Comparison of ENCODE assay signal across 8 mouse cellular contexts in the genomic region with DNA sequence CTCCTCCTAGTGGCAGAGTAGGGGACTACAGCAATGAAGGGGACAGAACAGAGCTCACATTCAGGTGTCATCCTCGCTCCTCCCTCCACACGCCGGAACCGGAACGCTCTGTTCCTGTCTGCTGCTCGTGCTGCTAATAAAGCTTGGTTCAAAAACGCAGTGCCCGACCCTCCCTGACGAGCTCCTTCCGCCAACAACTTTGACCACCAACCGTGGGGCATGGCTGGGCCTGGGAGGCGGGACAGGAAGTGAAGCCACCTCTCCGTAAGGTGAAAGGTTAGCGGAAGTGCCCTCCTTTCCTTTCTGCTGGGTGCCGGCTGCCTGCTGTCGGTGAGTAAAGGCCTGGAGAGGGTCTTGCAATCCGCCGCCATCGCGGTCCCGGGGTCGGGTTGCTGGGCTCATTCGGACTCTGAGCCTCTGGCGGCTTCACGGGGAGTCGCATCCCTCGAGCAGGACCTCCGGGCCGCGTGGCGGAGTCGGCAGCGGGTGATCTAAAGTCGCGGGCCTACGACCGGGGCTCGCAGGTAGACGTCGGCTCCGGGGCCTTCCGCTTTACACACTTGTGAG. TPM values are rescaled to one million over a fixed set of nuclear protein-coding genes. Genes with fewer than 3 reads are reported as not detected.
DNase-seq lines count a peak whose midpoint lies in the region; ATAC-seq and TF ChIP-seq lines count a peak whose summit lies in the region.

A gene (plus strand): TSS at position 172 of the 567 bp plus-strand sequence.

- H3K9ac ChIP-seq in ES-Bruce4 (ENCODE audit: low read depth, poor library complexity, severe bottlenecking): peak within 1 kb of the TSS; percentile 92
- H3K9ac ChIP-seq in forebrain, embryonic 13.5 days: peak within 1 kb of the TSS; percentile 97
- H3K9ac ChIP-seq in liver, postnatal 0 days (replicated peaks): peak within 1 kb of the TSS; percentile 85
- H3K9ac ChIP-seq in neural tube, embryonic 14.5 days (replicated peaks; ENCODE audit: low read depth, low read length): peak within 1 kb of the TSS; percentile 90

- H3K4me2 ChIP-seq in forebrain, embryonic 13.5 days: peak within 1 kb of the TSS; percentile 97
- H3K4me2 ChIP-seq in liver, postnatal 0 days (ENCODE audit: low read depth, low read length): peak within 1 kb of the TSS; percentile 83
- H3K4me2 ChIP-seq in neural tube, embryonic 14.5 days (ENCODE audit: low read depth, low read length): peak within 1 kb of the TSS; percentile 99

- peak; percentile 60; the same call in 1 of the 2 replicates for TF ChIP-seq EP300 in ES-Bruce4 (IDR thresholded peaks at IDR 0.05; ENCODE audit: insufficient read depth, low read depth, low read length)
- peak; percentile 89 for TF ChIP-seq EP300 in liver, postnatal 0 days (IDR thresholded peaks at IDR 0.05; ENCODE audit: low read depth)

- no peaks in the 10 kb centered on the region for H3K27me3 ChIP-seq in ES-Bruce4 (ENCODE audit: control insufficient read depth, insufficient read depth, low read length, poor library complexity, severe bottlenecking)
- H3K27me3 ChIP-seq in forebrain, embryonic 13.5 days: no peaks in the 10 kb centered on the region
- no peaks in the 10 kb centered on the region for H3K27me3 ChIP-seq in liver, postnatal 0 days (ENCODE audit: insufficient read depth, low read length)
- H3K27me3 ChIP-seq in neural tube, embryonic 14.5 days (ENCODE audit: control insufficient read depth, insufficient read depth, low read length): no peaks in the 10 kb centered on the region; the same call in 1 of the 2 replicates

- peak within 1 kb of the TSS; percentile 36 for H3K27ac ChIP-seq in ES-Bruce4 (ENCODE audit: insufficient read depth, low read length)
- H3K27ac ChIP-seq in forebrain, embryonic 13.5 days: peak within 1 kb of the TSS; percentile 92
- H3K27ac ChIP-seq in liver, postnatal 0 days (ENCODE audit: low read depth): peak within 1 kb of the TSS; percentile 84
- H3K27ac ChIP-seq in neural tube, embryonic 14.5 days (ENCODE audit: low read depth, low read length): peak within 1 kb of the TSS; percentile 93

- H3K4me3 ChIP-seq in ES-Bruce4 (ENCODE audit: low read depth, low read length): peak within 1 kb of the TSS; percentile 99
- H3K4me3 ChIP-seq in forebrain, embryonic 13.5 days: peak within 1 kb of the TSS; percentile 85
- peak within 1 kb of the TSS; percentile 67 for H3K4me3 ChIP-seq in liver, postnatal 0 days (ENCODE audit: low read depth, low read length)
- peak within 1 kb of the TSS; percentile 78 for H3K4me3 ChIP-seq in neural tube, embryonic 14.5 days (ENCODE audit: low read depth, low read length)

- intact Hi-C loops in heart, postnatal 10 days (cut with DNase I): no loop called here

- peaks cover 29% of the 10 kb centered on the region for H3K36me3 ChIP-seq in ES-Bruce4 (ENCODE audit: control insufficient read depth, insufficient read depth, low read length, poor library complexity, severe bottlenecking)
- H3K36me3 ChIP-seq in forebrain, embryonic 13.5 days (ENCODE audit: poor library complexity, severe bottlenecking): peaks cover 31% of the 10 kb centered on the region
- peaks cover 20% of the 10 kb centered on the region for H3K36me3 ChIP-seq in liver, postnatal 0 days (replicated peaks; ENCODE audit: insufficient read depth, low read length)
- H3K36me3 ChIP-seq in neural tube, embryonic 14.5 days (ENCODE audit: control insufficient read depth, insufficient read depth, low read length): peaks cover 18% of the 10 kb centered on the region

- 0% methylated on average over 42 of the region's 42 CpGs for WGBS in forebrain, embryonic 13.5 days
- under 1% methylated on average over 42 of the region's 42 CpGs for WGBS in large intestine, adult 2 months
- WGBS in liver, postnatal 0 days (ENCODE audit: insufficient replicate concordance): under 1% methylated on average over 42 of the region's 42 CpGs
- WGBS in neural tube, embryonic 14.5 days: under 1% methylated on average over 42 of the region's 42 CpGs

- peak; percentile 99 for ATAC-seq in cerebellum, adult (ENCODE audit: insufficient number of reproducible peaks, low FRiP score, low TSS enrichment)
- peak; percentile 98 for ATAC-seq in forebrain, embryonic 13.5 days
- ATAC-seq in liver, postnatal 0 days: peak; percentile 98
- peak; percentile 98 for ATAC-seq in neural tube, embryonic 14.5 days (ENCODE audit: low read depth)

- TF ChIP-seq POLR2A in ES-Bruce4 (IDR thresholded peaks at IDR 0.05; ENCODE audit: insufficient read depth, low read length): peak; percentile 42

- no peaks in the 10 kb centered on the region for H3K9me3 ChIP-seq in ES-Bruce4 (replicated peaks; ENCODE audit: control insufficient read depth, insufficient read depth, low read length, poor library complexity, severe bottlenecking)
- no peaks in the 10 kb centered on the region for H3K9me3 ChIP-seq in forebrain, embryonic 13.5 days (replicated peaks)
- no peaks in the 10 kb centered on the region for H3K9me3 ChIP-seq in liver, postnatal 0 days (ENCODE audit: low read length)
- no peaks in the 10 kb centered on the region for H3K9me3 ChIP-seq in neural tube, embryonic 14.5 days (ENCODE audit: control insufficient read depth, low read length)

- peak; percentile 63 for TF ChIP-seq CTCF in ES-Bruce4 (IDR thresholded peaks at IDR 0.05; ENCODE audit: low read depth, low read length)
- TF ChIP-seq CTCF in liver, postnatal 0 days (IDR thresholded peaks at IDR 0.05; ENCODE audit: low read depth): peak; percentile 95

- H3K4me1 ChIP-seq in ES-Bruce4 (ENCODE audit: control insufficient read depth, insufficient read depth, low read length): no peaks in the 10 kb centered on the region
- peaks cover 23% of the 10 kb centered on the region for H3K4me1 ChIP-seq in forebrain, embryonic 13.5 days
- H3K4me1 ChIP-seq in liver, postnatal 0 days (ENCODE audit: insufficient read depth): peaks cover 15% of the 10 kb centered on the region
- peaks cover 14% of the 10 kb centered on the region for H3K4me1 ChIP-seq in neural tube, embryonic 14.5 days (ENCODE audit: control insufficient read depth, insufficient read depth, low read length)

- DNase-seq in heart, postnatal 10 days: peak; percentile 98
- peak; percentile 98 for DNase-seq in large intestine, adult 2 months (ENCODE audit: low read depth, low spot score)
- DNase-seq in liver, postnatal 0 days: peak; percentile 97
- DNase-seq in testis, postnatal 10 days (ENCODE audit: low spot score): peak; percentile 91

RNA-seq across cellular contexts. Expression of the gene that starts here (rescaled TPM):
- polyA plus RNA-seq in ES-Bruce4 (2011; ENCODE audit: insufficient read depth, insufficient read length, low read depth, missing spikeins): 1,188 and 1,249 TPM in 2 replicates
- polyA plus RNA-seq in forebrain, embryonic 13.5 days (2015; fragmentation: Nextera tagmentation; extraction: Ambion mirVana): 338 and 387 TPM in 2 replicates
- 10 to 100 TPM; 63.3 to 68.3 TPM for total RNA-seq in heart, postnatal 10 days (2021)
- polyA plus RNA-seq in large intestine, adult 2 months (2012; rRNA removed): 386 and 502 TPM in 2 replicates
- polyA plus RNA-seq in liver, postnatal 0 days (2015; fragmentation: Nextera tagmentation; extraction: Ambion mirVana): 205 and 213 TPM in 2 replicates
- polyA plus RNA-seq in neural tube, embryonic 14.5 days (2014; fragmentation: Nextera tagmentation; extraction: Ambion mirVana): 257 and 271 TPM in 2 replicates

Comparison
In these comparisons a context has a peak if more than half of its experiments do, and no peak if none do; other contexts are left out.
1. Peak in every context shown above with its lines: DNase-seq, ATAC-seq, H3K4me3 ChIP-seq and H3K27ac ChIP-seq.
2. H3K27ac ChIP-seq: peak in every context shown above with its lines; median percentile 93 in neural tube, embryonic 14.5 days; 92 in forebrain, embryonic 13.5 days; 84 in liver, postnatal 0 days; 36 in ES-Bruce4.